Mouse (Mus musculus) C2C12 (cell line): ENCODE data around the gene Ctbp1.

Experiments used
- CEBPB ChIP-seq: IDR thresholded peaks from one replicate; pipeline ENCODE4 v1.6.1; 2011; ENCODE audit warnings: low read depth, mild to moderate bottlenecking, control low read depth, moderate library complexity
- CTCF ChIP-seq: IDR thresholded peaks from one replicate; pipeline ENCODE4 v1.5.1; 2011; ENCODE audit not compliant: control insufficient read depth, insufficient read depth, insufficient read length
- FOSL1 ChIP-seq: IDR thresholded peaks from one replicate; pipeline ENCODE4 v1.8.0; 2011; ENCODE audit warnings: mild to moderate bottlenecking, low read length; ENCODE audit not compliant: poor library complexity, insufficient read depth, severe bottlenecking
- MAX ChIP-seq: IDR thresholded peaks from one replicate; pipeline ENCODE4 v1.6.1; 2011; ENCODE audit warnings: mild to moderate bottlenecking, control low read depth
- MYOD1 ChIP-seq: IDR thresholded peaks from one replicate; pipeline ENCODE4 v1.6.1; 2011; ENCODE audit warnings: low read depth; ENCODE audit not compliant: control insufficient read depth, insufficient read length
- MYOG ChIP-seq: IDR thresholded peaks from one replicate; pipeline ENCODE4 v1.6.1; 2011; ENCODE audit not compliant: control insufficient read depth, insufficient read length; ENCODE audit errors: extremely low read depth
- USF1 ChIP-seq: IDR thresholded peaks from one replicate; pipeline ENCODE4 v1.6.1; 2011; ENCODE audit warnings: low read depth, mild to moderate bottlenecking, control low read depth, moderate library complexity

- TF ChIP-seq CTCF (no peak), MYOG (no peak), MYOD1 (no peak), USF1 (no peak), MAX (no peak), CEBPB (no peak), FOSL1 (no peak)
Measured at GRCm38 (mm10) chr5:33225673-33226072, 49.1 kb downstream of the Ctbp1 start.
